Mouse (Mus musculus): ENCODE measurements at regions not wholly inside any gene's neighbourhood (a gene's known extent, or its start where the extent isn't known, plus 50 kb on each side); places are given as distances from the start of the nearest gene placed in this dataset.
"Not testable (repeated sequence)": the region's sequence is repeated elsewhere in the genome, so short reads cannot be mapped to it uniquely, and the experiment has no call there.

- DNase-seq (ENCODE audit: extremely low spot score in 1 of 2, low spot score in 1 of 2) = no peak
Observed at GRCm38 (mm10) chr1:108046857-108047714, 457.3 kb downstream of the Serpinb8 start.

- DNase-seq (ENCODE audit: extremely low spot score in 1 of 2, low spot score in 1 of 2) = no peak
Observed at GRCm38 (mm10) chr1:108094622-108095021, 504.8 kb downstream of the Serpinb8 start.

GRCm38 (mm10) chr1:108102607-108103006 is 512.8 kb downstream of the Serpinb8 start:
- DNase-seq (ENCODE audit: extremely low spot score in 1 of 2, low spot score in 1 of 2) = no peak

GRCm38 (mm10) chr1:108110984-108111383 is 521.2 kb downstream of the Serpinb8 start:
- no peak for DNase-seq (ENCODE audit: extremely low spot score in 1 of 2, low spot score in 1 of 2)

- no peak for DNase-seq (ENCODE audit: extremely low spot score in 1 of 2, low spot score in 1 of 2)
Observed at GRCm38 (mm10) chr1:108127393-108127792, 537.6 kb downstream of the Serpinb8 start.

GRCm38 (mm10) chr1:108132006-108132405 is 542.2 kb downstream of the Serpinb8 start:
- no peak for DNase-seq (ENCODE audit: extremely low spot score in 1 of 2, low spot score in 1 of 2)

GRCm38 (mm10) chr1:108135346-108135745 is 545.5 kb downstream of the Serpinb8 start:
- DNase-seq (ENCODE audit: extremely low spot score in 1 of 2, low spot score in 1 of 2) = not testable (repeated sequence)

GRCm38 (mm10) chr1:108144114-108144513 is 554.3 kb downstream of the Serpinb8 start:
- no peak for DNase-seq (ENCODE audit: extremely low spot score in 1 of 2, low spot score in 1 of 2)

GRCm38 (mm10) chr1:108181350-108182167 is 591.8 kb downstream of the Serpinb8 start:
- DNase-seq (ENCODE audit: extremely low spot score in 1 of 2, low spot score in 1 of 2) = peak in 1 of 2 experiments; percentile 2

- no peak for DNase-seq (ENCODE audit: extremely low spot score in 1 of 2, low spot score in 1 of 2)
Observed at GRCm38 (mm10) chr1:108182168-108182539, 592.3 kb downstream of the Serpinb8 start.

- DNase-seq (ENCODE audit: extremely low spot score in 1 of 2, low spot score in 1 of 2) = peak in 1 of 2 experiments; percentile 57
Observed at GRCm38 (mm10) chr1:108224047-108224446, 634.2 kb downstream of the Serpinb8 start.

GRCm38 (mm10) chr1:108240152-108240551 is 650.3 kb downstream of the Serpinb8 start:
- DNase-seq (ENCODE audit: extremely low spot score in 1 of 2, low spot score in 1 of 2) = no peak

GRCm38 (mm10) chr1:108255147-108255546 is 665.3 kb downstream of the Serpinb8 start:
- DNase-seq (ENCODE audit: extremely low spot score in 1 of 2, low spot score in 1 of 2) = no peak

- no peak for DNase-seq (ENCODE audit: extremely low spot score in 1 of 2, low spot score in 1 of 2)
Observed at GRCm38 (mm10) chr1:108259355-108259754, 669.5 kb downstream of the Serpinb8 start.

- no peak for DNase-seq (ENCODE audit: extremely low spot score in 1 of 2, low spot score in 1 of 2)
Observed at GRCm38 (mm10) chr1:108282099-108282498, 692.3 kb downstream of the Serpinb8 start.

GRCm38 (mm10) chr1:108286571-108286970 is 696.8 kb downstream of the Serpinb8 start:
- no peak for DNase-seq (ENCODE audit: extremely low spot score in 1 of 2, low spot score in 1 of 2)

Data from frontal cortex, adult 2 months (tissue).